27 mouse cellular contexts compared by ENCODE assay signal in genomic region chr14:27444851-27445281, GRCm38 (mm10). TPM values are rescaled to one million over a fixed set of nuclear protein-coding genes. Genes with fewer than 3 reads are reported as not detected.
DNase-seq lines count a peak whose midpoint lies in the region; ATAC-seq and TF ChIP-seq lines count a peak whose summit lies in the region.
"Had no signal": no experiment of that assay in that cellular context is flagged by ENCODE, and none has a peak within 500 bp of the region (broad histone marks: within the 10 kb centered on the region; RNA-seq: fewer than 3 reads in every experiment).

No protein-coding gene starts in this region.

- no peak overlapping the region for H3K9ac ChIP-seq in forebrain, postnatal 0 days
- H3K9ac ChIP-seq in forebrain, embryonic 16.5 days (replicated peaks; ENCODE audit: low read depth, low read length): no peak overlapping the region
- no peak overlapping the region for H3K9ac ChIP-seq in stomach, postnatal 0 days (ENCODE audit: low read length)
- H3K9ac ChIP-seq: embryonic facial prominence, embryonic 15.5 days; forebrain, embryonic 12.5 days; heart, embryonic 13.5 days; hindbrain, embryonic 15.5 days; liver, embryonic 12.5 days; liver, postnatal 0 days had no signal

- peak; percentile 15 to 23 for DNase-seq in cerebellum, adult 18-20 months
- no peak for DNase-seq in cerebellum, postnatal 4 days (ENCODE audit: low spot score in 2 of 2)
- DNase-seq in forebrain, postnatal 0 days: peak; percentile 37
- peak; percentile 11 for DNase-seq in right cerebral cortex, adult 18-20 months
- DNase-seq in right cerebral cortex, postnatal 4 days: no peak
- DNase-seq in kidney, adult 9 months: no peak
- no peak for DNase-seq in stomach, postnatal 0 days (ENCODE audit: low spot score)
- DNase-seq: adrenal gland, adult 8-10 months; gastrocnemius, postnatal 10 days; heart, postnatal 10 days; kidney, adult 11 months; kidney, postnatal 36 days; liver, postnatal 0 days; lung, postnatal 36 days; thymus, postnatal 14 days had no signal

- H3K36me3 ChIP-seq in forebrain, postnatal 0 days (ENCODE audit: insufficient read depth): peaks cover 15% of the 10 kb centered on the region
- peaks cover 19% of the 10 kb centered on the region for H3K36me3 ChIP-seq in forebrain, embryonic 16.5 days (ENCODE audit: control insufficient read depth, insufficient read depth)
- H3K36me3 ChIP-seq in stomach, postnatal 0 days (ENCODE audit: control insufficient read depth, insufficient read depth, low read length): peaks cover 5% of the 10 kb centered on the region

- TF ChIP-seq EP300 in stomach, postnatal 0 days (optimal IDR thresholded peaks at IDR 0.05): no peak

- H3K4me3 ChIP-seq in forebrain, postnatal 0 days (ENCODE audit: low read depth, low read length): no peak overlapping the region
- H3K4me3 ChIP-seq in forebrain, embryonic 16.5 days (replicated peaks; ENCODE audit: low read length): no peak overlapping the region
- H3K4me3 ChIP-seq in stomach, postnatal 0 days (ENCODE audit: low read depth, low read length): no peak overlapping the region
- H3K4me3 ChIP-seq: embryonic facial prominence, embryonic 10.5 days; embryonic facial prominence, embryonic 15.5 days; forebrain, embryonic 12.5 days; heart, embryonic 13.5 days; hindbrain, embryonic 10.5 days; hindbrain, embryonic 15.5 days; liver, embryonic 12.5 days had no signal

- no peak for ATAC-seq in forebrain, postnatal 0 days
- ATAC-seq in forebrain, embryonic 16.5 days: no peak
- no peak for ATAC-seq in stomach, postnatal 0 days (ENCODE audit: low FRiP score, low TSS enrichment)
- ATAC-seq: inflammation-experienced regulatory T-cells, adult 6 months; liver, embryonic 12.5 days; liver, postnatal 0 days; midbrain, embryonic 16.5 days had no signal

- no peak overlapping the region for H3K4me2 ChIP-seq in forebrain, postnatal 0 days (ENCODE audit: low read depth)
- no peak overlapping the region for H3K4me2 ChIP-seq in forebrain, embryonic 16.5 days (ENCODE audit: low read length)
- H3K4me2 ChIP-seq in stomach, postnatal 0 days (replicated peaks; ENCODE audit: low read depth): no peak overlapping the region
- H3K4me2 ChIP-seq: embryonic facial prominence, embryonic 15.5 days; forebrain, embryonic 12.5 days; heart, embryonic 13.5 days; hindbrain, embryonic 15.5 days; liver, embryonic 12.5 days; midbrain, embryonic 11.5 days had no signal

- no peaks in the 10 kb centered on the region for H3K4me1 ChIP-seq in forebrain, postnatal 0 days (ENCODE audit: insufficient read depth)
- H3K4me1 ChIP-seq in forebrain, embryonic 16.5 days (replicated peaks; ENCODE audit: control insufficient read depth, insufficient read depth, low read length): 0 out of 2 replicates have a peak, but pooled peaks cover 4% of the 10 kb centered on the region
- H3K4me1 ChIP-seq in stomach, postnatal 0 days (replicated peaks; ENCODE audit: control insufficient read depth, insufficient read depth): no peaks in the 10 kb centered on the region
- H3K4me1 ChIP-seq: embryonic facial prominence, embryonic 10.5 days; embryonic facial prominence, embryonic 15.5 days; forebrain, embryonic 12.5 days; heart, embryonic 13.5 days; hindbrain, embryonic 10.5 days; hindbrain, embryonic 15.5 days; liver, embryonic 12.5 days had no signal

- TF ChIP-seq CTCF in forebrain, postnatal 0 days (IDR thresholded peaks at IDR 0.05; ENCODE audit: low read depth): no peak
- no peak for TF ChIP-seq CTCF in stomach, postnatal 0 days (IDR thresholded peaks at IDR 0.05; ENCODE audit: low read depth)

- H3K27ac ChIP-seq in forebrain, postnatal 0 days (ENCODE audit: low read depth, low read length): 0 out of 2 replicates have a peak overlapping the region, but pooled peaks have one; percentile 45
- no peak overlapping the region for H3K27ac ChIP-seq in forebrain, embryonic 16.5 days (ENCODE audit: low read length)
- H3K27ac ChIP-seq in stomach, postnatal 0 days (replicated peaks): no peak overlapping the region
- H3K27ac ChIP-seq: embryonic facial prominence, embryonic 10.5 days; embryonic facial prominence, embryonic 15.5 days; forebrain, embryonic 12.5 days; heart, embryonic 13.5 days; hindbrain, embryonic 10.5 days; hindbrain, embryonic 15.5 days; liver, embryonic 12.5 days had no signal

- no peaks in the 10 kb centered on the region for H3K9me3 ChIP-seq in forebrain, postnatal 0 days (ENCODE audit: low read length)
- no peaks in the 10 kb centered on the region for H3K9me3 ChIP-seq in forebrain, embryonic 16.5 days (ENCODE audit: control insufficient read depth, low read length)
- H3K9me3 ChIP-seq in stomach, postnatal 0 days (ENCODE audit: control insufficient read depth, low read length): no peaks in the 10 kb centered on the region
- H3K9me3 ChIP-seq: embryonic facial prominence, embryonic 10.5 days; embryonic facial prominence, embryonic 15.5 days; forebrain, embryonic 12.5 days; G1E; heart, embryonic 13.5 days; hindbrain, embryonic 10.5 days; hindbrain, embryonic 15.5 days; liver, embryonic 12.5 days had no signal

- H3K27me3 ChIP-seq in forebrain, postnatal 0 days (ENCODE audit: insufficient read depth, low read length): no peaks in the 10 kb centered on the region
- no peaks in the 10 kb centered on the region for H3K27me3 ChIP-seq in forebrain, embryonic 16.5 days (replicated peaks; ENCODE audit: control insufficient read depth, insufficient read depth, low read length)
- H3K27me3 ChIP-seq in stomach, postnatal 0 days (ENCODE audit: control insufficient read depth, insufficient read depth, low read length): no peaks in the 10 kb centered on the region
- H3K27me3 ChIP-seq: embryonic facial prominence, embryonic 15.5 days; forebrain, embryonic 12.5 days; heart, embryonic 13.5 days; hindbrain, embryonic 15.5 days; liver, embryonic 12.5 days had no signal

- 63% methylated on average over 2 of the region's 2 CpGs for WGBS in forebrain, postnatal 0 days
- WGBS in forebrain, embryonic 16.5 days: 64% methylated on average over 2 of the region's 2 CpGs
- 85% methylated on average over 2 of the region's 2 CpGs for WGBS in stomach, postnatal 0 days

RNA-seq across cellular contexts. Expression of gene Fam208a, which starts 16.2 kb away (rescaled TPM):
- total RNA-seq in forebrain, postnatal 0 days (2014; rRNA removed): 43.2 and 50.9 TPM in 2 replicates
- polyA plus RNA-seq in forebrain, postnatal 0 days (2015; fragmentation: Nextera tagmentation; extraction: Ambion mirVana): 5.3 and 8.1 TPM in 2 replicates
- 13.7 and 17.4 TPM in 2 replicates for polyA plus RNA-seq in forebrain, embryonic 16.5 days (2015; fragmentation: Nextera tagmentation; extraction: Ambion mirVana)
- 5.7 and 6.0 TPM in 2 replicates for polyA plus RNA-seq in stomach, postnatal 0 days (2015; fragmentation: Nextera tagmentation; extraction: Ambion mirVana)

Comparison
In these comparisons a context has a peak if more than half of its experiments do, and no peak if none do; other contexts are left out.
1. DNase-seq: peak in cerebellum, adult 18-20 months (2 of 2), forebrain, postnatal 0 days (single experiment) and right cerebral cortex, adult 18-20 months (single experiment); none in cerebellum, postnatal 4 days (0 of 2), right cerebral cortex, postnatal 4 days (single experiment), kidney, adult 9 months (single experiment) and stomach, postnatal 0 days (single experiment).